Mouse (Mus musculus): ENCODE data around the gene Pcyox1.
"Not testable (repeated sequence)": the region's sequence is repeated elsewhere in the genome, so short reads cannot be mapped to it uniquely, and the experiment has no call there.

GRCm38 (mm10) chr6:86380112-86380511 is 16.8 kb downstream of the Pcyox1 start:
- TF ChIP-seq HCFC1 (IDR thresholded peaks at IDR 0.05; ENCODE audit: borderline replicate concordance, insufficient read depth, low read length); MAFK (IDR thresholded peaks at IDR 0.05; ENCODE audit: insufficient read depth, low read depth, low read length); ZNF384 (IDR thresholded peaks at IDR 0.05; ENCODE audit: low read depth, low read length): not testable (repeated sequence)

Data from ES-E14 (cell line).